Mouse (Mus musculus): ENCODE data around the gene Tmem245.
A peak's percentile ranks its signal among the peaks of the same experiment; 100 is the strongest.

Tmem245 gene

DNA sequence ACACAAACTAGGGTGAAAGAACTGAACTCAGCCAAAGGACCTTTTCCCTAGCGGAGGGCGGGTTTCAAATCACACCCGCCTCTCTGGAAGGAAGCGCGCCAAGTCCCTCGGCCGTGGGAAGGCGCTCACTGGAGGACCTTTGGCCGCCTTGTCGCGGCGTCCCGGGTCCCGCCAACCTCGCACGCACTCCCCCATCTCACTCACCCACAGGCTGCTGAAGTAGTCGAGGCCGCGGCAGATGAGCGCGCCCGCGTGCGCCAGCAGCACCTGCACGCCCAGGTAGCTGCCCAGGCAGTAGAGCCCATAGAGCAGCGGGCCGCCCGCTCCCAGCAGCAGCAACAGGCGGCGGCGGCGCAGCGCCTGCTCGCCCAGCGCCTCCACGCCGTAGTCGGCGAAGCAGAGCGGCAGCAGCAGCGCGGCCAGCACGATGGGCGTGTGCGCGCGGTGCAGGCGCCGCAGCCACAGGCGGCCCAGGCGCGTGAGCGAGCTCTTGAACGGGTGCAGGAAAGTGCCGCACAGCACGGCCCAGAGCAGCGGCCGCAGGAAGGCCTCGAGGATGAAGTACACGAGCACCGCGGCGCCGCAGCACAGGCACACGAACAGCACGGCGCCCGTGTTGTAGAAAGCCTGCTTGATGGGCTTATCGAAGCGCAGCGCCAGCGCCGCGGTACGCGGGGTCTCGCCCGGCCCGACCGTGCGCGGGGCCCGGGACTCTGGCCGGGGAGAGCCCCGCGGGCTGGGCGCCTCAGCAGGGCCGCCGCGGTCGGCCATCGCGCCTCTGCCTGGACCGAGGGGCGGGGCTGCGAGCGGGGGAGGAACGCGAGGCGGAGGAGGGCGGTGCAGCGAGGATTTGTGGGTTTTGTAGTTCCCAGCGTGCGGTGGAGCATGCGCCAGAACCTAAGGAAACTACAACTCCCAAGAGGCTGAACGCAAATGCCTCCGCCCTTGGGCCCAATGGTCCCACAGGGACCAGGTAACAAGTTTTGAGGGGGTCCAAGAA, at the start of gene Tmem245:
Tmem245 (minus strand) TSS at position 797 of the 1,000 bp plus-strand sequence.
- DNase-seq (ENCODE audit: low spot score): peak; percentile 95

DNA sequence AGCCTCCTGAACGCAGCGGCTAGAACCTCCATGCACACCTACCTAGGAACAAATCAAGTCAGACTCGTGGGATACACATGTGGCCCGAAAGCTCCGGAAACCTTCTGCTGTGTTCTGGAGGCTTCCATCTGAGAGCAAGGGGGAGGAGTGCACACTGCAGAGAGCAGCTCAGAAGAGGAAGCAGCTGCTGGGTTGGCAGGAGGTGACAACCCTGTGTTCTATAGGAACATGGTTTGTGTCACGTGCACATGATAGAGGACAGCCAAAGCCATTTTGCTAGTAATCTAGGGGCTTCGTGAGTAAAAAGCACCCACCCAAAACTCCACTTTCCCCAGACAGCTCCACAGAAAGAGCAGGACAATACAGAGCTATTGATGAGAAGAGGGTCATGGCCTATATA, 46.1 kb upstream of the Tmem245 start:
- DNase-seq (ENCODE audit: low spot score): no peak

DNA sequence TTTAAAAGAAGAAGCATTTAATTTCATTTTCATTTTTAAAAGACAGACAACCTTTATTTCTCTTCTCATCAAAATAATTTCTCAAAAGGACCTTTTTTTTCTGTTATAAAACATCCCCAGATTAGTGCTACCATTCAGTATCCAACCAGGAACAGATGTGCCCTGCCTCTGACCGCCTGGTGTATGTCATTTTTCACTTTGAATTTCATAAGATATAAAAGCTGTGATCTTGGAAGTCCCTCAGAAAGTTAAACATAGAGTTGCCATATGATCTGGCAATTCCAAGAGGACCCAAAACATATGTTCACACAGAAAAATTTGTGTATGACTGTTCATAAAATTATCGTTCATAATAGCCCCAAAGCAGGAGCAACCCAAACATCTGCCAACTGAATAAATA, 44.7 kb upstream of the Tmem245 start:
- no peak for DNase-seq (ENCODE audit: low spot score)

DNA sequence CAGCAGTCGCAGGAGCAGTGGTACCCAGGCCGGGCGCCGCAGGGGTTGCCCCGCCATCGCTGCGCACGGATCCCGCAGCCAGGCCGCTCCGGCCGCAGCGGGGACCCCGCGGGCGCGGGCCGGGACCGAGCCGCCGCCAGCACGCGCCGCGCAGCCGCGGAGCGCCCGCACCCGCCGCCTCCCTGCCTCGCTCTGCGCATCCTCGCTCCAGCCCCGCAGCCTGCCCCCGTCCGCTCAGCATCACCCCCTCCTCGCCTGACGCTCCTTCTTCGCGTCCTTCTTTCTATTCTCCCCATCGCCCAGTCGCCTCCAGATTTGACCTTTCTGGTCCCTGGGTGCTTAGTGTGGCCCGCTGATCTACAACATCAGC, 43.0 kb upstream of the Tmem245 start, which contains the start of gene Frrs1l:
Frrs1l (minus strand) TSS at position 177 of the 370 bp plus-strand sequence.
- DNase-seq (ENCODE audit: low spot score): no peak

DNA sequence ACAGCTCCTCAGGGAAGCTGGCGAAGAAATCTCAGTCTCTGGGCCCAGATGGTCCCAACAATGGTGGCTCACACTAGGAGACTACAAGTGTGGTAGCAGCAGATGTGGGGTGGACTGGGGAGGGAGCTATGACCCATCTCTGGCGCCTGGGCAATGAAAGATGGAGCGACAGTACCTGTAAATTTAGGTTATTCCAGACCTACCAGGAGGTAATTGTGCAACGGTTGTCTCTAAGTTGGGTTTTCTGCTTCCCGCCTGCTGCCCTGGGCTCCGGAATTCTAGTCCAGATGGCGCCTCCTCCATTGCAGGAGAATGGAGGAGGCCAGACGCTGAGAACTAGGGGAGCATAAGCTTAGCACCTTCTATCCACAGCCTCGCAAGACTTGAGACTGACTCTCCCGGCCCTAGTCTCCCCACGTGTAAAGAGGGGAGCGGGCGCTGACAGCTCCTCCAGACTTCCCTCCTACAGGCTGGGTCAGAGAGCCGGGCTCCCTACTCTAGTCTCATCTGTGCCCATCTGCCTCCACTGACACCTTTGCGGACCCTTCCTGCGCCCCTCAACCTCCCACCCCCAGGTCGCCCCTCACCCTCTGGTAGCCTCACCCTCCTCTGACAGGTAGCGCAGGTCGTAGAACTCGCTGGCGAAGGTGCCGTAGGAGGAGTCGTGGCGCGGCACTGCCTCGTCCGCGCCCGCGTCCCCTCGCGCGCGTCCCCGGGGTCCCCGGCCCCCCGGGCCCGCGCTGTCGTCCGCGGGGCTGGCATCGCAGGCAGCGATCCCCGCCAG, 42.4 kb upstream of the Tmem245 start:
- DNase-seq (ENCODE audit: low spot score): no peak

DNA sequence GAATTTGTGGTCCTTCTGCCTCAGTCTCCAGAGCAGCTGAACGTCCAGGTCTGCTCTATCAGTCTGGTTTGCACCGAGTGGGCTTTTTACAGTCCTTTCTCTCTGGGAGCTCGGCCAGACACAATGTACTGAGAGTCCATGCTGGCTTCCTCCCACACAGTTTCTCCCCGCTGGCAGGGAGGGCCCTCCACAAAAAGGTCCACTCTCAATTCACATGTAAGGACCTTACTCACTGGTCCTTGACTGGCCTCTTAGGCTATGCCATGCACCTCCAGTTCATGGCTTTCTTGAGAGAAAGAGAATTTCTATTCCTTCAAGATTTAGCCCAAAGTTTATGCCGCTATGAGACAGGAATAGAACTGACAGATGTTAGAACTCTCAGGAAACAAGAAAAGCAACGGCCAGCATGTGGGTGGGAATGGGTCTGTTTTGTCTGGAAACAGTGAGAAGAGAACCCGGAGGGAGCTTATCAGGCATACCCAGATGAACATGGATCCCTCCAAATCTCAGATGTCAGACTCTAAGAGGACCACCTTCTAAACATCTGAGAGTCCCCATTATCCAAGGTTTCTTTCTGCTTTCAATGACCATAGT, 18.4 kb upstream of the Tmem245 start:
- DNase-seq (ENCODE audit: low spot score): no peak

DNA sequence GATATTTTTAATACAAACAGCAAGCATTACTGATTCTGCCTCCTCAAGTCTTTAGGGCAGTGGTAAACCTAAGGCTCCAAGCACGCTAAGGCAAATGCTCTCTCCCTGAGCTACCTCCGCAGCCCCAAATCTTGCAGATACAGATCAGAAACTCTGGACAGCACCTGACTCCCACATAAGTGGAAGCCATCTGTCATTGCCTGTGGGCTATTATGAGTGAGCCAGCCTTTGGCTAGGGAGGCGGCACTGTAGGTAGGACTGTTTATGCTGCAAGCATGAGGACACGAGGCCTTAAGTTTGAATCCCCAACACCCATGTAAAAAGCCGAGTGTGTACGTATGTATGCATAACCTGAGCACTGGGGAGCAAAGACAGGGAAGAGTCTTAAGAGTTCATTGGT, 16.4 kb upstream of the Tmem245 start:
- no peak for DNase-seq (ENCODE audit: low spot score)

DNA sequence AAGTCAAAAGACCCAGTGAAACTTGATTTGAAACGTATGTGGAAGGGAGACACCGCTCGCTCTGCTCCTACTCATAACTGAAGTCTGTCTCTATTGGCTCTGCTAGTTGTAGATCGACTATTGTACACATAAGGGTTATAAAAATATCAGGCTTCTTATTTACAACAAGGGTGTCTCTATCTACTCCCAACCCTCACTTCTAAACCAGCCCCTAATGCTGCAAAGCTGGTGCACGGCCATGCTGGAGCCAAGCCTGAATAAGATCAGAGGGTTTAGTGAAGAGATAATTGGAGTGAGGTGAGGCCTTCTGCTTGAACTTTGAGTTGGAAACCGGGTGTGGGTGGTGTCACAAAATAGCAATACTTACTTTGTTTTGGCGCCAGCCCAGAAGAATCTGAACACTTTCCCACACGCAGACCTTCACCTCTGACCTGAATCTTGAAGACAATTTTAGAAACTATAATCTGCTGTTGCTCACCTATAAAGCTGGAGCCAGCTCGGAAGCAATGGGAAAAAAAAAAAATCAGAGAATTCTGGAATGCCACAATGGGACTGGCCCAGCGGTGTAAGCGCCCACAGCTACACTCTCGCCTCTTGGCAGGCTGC, 14.2 kb upstream of the Tmem245 start:
- DNase-seq (ENCODE audit: low spot score): no peak

DNA sequence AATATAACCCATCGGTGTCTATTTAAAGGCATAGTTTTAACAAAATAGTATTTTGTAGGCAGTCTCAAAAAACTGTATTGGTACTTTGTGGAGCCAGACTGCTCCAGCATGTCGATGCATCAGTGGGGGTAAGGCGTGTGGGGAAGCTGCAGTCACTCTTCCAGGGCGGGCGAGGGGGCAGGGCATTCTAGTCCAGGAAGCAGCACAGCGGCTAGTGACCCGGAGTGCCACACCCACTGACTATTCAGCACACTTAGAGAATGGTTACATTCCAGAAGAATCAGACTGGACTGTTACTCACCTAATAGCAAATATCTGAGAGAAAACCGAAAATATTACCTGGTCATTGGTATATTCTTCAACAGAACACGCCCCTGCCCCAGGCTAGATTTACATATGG, 10.3 kb upstream of the Tmem245 start:
- no peak for DNase-seq (ENCODE audit: low spot score)

DNA sequence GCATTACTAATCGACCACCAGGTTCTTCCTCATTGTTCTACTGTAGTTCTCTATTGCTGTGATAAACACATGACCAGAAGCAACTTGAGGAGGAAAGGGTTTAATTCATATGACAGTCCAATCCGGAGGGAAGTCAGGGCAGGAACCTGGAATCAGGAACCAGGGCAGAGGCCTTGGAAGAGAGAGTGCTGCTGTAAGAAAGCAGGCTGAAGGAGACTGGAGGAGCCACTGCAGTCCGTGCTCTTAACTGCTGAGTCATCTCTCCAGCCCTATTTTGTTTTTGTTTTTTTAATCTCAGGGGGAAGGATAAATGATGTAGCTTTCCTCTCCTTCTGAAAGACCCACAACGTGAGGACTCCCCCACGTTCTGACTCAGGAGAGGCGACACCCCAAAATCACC, 6.0 kb upstream of the Tmem245 start:
- DNase-seq (ENCODE audit: low spot score): no peak

DNA sequence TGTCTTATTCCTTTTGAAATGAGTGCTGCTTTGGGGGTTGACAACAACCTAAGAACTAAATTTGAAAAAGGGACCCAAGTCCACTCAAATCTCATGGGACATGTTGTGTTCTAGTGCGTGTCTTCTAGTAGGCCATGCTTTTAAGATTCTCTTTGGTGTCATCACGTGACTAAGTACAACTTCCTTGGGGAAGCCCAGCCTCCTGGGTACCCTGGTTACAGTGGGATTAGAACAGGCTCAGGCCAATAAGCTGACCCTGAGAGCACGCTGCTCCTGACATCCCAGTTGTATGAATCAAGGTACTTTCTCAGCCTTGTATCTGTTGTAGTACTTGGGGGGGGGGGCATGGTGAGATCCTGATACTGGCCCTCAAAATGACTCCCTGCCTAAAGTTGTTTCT, 4.5 kb upstream of the Tmem245 start:
- no peak for DNase-seq (ENCODE audit: low spot score)

DNA sequence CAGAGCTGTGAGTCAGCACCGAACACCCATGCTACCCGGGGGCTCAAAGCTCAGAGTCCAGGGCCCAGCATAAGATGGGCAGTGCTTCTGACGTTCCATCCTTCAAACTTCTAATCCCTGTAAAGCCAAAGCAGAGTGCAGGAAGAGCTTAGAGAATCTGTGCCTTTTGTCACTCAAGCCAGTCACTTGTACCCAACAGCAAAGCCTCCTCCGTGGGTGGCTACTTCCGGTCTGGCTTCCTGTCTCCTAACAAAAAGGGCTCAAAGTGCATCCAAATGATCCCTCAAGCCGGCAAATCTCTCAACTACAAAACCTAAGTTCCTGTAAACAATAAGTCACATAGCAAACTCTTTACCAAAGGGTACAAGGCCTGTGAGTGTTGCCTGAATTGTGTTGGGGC, 2.3 kb upstream of the Tmem245 start:
- no peak for DNase-seq (ENCODE audit: low spot score)

DNA sequence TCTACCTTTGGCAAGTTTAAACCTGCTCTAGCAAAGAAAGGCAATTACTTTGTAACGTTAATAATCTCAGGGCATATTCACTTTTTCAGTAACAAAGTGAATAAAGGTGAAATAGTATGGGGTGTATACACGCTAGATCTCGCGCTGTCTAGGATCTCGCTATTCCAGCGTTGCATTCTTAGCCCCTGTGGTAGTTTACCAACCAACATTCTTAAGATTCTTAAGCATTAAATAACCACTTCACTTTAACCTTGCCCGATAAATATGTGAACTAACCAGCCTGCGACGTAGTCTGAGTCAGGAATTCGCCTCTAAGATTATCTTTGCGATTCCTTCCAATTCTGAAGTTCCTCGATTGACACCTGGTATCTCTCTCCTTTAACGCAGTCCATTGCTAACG, 1.1 kb downstream of the Tmem245 start:
- DNase-seq (ENCODE audit: low spot score): no peak

DNA sequence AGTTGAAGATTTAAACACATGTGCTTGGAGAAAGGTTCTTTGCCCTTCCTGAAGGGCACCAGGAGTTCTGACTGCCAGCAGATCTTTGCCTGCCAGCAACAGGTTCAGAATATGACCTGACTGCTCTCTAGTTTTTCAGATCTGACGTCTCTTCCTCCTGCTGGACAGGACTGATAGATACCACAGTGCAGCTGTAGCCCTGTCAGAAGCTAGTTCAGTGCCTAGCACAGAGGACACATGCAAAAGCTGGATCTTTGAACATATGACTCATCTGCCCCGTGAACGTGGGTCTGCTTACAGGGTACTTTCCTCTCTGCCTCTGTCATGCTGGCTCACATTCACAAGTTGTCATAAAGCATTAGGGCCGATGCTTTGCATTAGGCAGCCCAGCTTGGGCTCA, 3.0 kb downstream of the Tmem245 start:
- no peak for DNase-seq (ENCODE audit: low spot score)

DNA sequence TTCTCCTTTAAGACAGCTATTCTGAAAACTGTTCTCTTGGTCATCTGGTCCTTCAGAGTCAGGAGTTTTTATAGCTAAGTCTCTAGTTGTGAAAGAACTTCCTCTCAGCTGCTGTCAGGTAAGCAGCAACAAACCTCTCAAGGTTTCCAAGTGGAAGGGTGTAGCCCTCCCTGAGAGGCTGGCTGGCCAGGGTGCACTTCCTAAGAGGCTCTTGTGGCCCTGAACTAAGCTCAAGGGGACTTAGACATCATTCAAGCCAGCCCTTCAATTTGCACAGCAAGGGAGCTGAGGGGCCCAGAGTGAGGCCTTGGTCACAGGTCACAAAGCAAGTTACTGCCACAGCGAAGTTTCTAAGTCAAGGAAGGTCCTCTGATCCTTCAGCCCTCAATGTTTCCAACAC, 4.0 kb downstream of the Tmem245 start:
- no peak for DNase-seq (ENCODE audit: low spot score)

DNA sequence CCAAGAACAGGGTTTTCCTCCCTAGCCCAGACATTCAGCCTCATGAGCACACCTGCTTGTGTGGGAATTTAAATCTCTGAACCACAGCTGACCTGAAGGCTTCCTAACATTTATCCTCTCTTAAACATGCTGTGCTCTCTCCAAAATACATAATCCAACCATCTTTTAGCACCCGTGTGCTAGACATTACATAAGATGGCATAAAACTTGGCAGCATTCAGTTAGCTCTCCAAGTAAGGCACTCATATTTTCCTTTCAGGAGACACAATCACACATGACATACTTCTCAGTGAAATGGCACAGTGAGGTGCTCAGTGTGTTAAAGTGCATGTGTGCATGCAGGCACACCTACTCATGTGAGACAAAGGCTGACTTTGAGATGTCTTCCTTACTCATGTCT, 4.7 kb downstream of the Tmem245 start:
- no peak for DNase-seq (ENCODE audit: low spot score)

DNA sequence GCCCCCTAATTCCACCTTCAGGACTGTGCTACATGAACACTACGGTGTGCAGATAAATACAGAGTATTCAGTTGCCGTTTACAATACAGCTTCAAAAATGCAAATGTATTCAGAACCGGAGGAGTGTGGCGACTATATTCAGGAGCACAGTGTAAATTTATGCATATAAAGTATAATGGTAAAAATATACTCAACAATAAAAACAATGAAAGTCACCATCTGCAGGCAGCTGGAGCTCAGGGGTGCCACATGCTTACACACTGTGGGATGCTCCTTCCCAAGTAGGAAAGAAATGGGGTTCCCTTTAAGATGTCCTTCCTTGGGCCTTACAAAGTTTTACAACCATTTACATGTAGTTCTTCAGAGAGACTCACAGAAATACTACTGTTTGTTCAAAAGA, 5.8 kb downstream of the Tmem245 start:
- DNase-seq (ENCODE audit: low spot score): no peak

DNA sequence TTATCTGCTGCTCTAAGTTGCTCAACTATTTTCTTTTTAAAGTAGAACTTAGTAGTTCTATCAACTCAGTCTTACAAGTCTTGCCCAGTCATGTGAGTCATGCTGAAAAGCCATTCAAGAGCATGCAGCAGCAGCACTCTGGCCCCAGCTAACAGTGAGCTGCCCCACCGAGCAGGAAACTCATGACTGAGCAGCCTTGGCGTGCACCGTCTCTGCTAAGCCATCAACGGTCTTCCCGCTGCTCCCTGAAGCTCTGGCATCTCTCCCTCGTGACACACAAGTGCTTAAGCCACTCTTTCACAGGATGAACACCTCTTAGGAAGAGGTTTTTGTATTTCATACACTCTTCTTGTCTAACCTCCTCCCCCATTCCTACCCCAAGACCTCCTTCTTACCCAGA, 10.1 kb downstream of the Tmem245 start:
- DNase-seq (ENCODE audit: low spot score): peak; percentile 44

DNA sequence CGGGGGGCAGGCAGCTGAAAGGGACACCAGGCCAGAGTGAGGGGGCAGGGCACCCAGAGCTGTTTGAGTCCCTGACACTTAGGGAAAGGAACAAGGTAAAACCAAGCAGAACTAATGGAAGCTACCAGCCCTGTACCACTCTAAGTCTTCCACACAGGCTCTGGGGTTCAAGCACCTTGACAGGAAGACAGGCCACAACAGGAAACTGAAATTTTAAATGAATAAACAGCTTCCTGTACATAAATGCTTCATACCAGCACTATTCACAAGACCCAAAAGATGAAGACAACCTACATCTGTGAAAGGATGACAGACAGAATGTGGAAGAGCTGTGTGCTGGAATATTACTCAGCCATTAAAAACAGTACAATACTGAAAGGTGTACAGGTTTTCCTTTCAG, 11.9 kb downstream of the Tmem245 start:
- DNase-seq (ENCODE audit: low spot score): no peak

DNA sequence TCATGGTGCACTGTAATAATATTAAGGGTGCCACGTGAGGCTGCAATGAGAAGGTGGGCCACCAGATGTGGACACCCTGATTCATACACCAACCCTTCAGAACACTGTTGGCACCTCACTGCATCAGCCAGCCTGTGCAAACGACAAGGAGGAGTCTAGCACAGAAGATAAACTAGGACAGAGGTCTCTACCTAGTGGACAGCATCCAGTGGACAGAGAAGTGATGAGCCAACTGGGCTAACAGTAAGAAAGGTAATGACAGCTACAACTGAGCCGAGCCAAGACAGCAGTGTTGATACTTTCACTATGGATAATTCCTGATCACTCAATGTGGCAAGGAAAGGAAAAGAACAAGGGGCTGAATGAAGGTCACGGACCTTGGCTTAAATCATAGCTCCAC, 14.1 kb downstream of the Tmem245 start:
- no peak for DNase-seq (ENCODE audit: low spot score)

DNA sequence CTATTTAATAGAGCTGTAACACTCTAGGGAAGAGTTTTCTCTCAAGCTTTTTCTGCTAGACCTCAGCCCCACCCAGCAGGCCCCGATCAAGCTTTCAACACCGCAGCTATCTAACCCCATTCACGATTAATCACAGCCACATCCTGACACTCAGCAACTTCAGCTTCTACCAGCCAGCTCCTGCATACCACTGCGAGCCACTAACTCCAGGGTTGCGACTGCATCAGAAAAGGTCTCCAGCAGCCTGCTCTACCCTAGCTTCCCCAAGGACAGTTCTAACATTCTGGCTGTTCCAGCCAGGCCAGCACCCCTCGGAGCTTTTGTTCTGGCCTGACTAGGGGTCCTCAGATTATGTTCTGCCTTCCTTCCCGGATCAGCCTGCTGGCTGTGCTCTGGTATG, 15.1 kb downstream of the Tmem245 start:
- no peak for DNase-seq (ENCODE audit: low spot score)

DNA sequence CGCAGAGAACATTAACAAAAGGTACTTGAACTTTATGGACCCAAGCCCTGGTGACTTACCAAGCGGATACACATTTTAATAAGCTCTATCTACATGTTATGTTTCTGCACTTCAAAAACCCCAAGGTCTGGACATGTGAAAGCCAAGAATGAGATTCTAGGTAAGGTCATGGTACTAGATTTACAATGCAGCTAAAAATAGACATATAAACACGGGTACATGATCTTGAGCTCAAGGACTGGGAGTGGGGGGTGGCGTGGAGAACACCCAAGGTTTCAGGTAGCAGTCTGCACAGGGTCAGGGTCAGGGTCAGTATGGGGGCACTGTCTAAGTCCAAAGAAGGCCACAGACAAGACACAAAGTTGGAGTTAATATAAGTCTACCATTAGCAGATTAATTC, 16.9 kb downstream of the Tmem245 start:
- no peak for DNase-seq (ENCODE audit: low spot score)

Measured in urinary bladder, postnatal 14 days (tissue).